Mouse (Mus musculus) layer of hippocampus, adult 8-10 months (tissue): Measurements from ENCODE around the gene Dysf. TPM values are rescaled to one million over a fixed set of nuclear protein-coding genes. Genes with fewer than 3 reads are reported as not detected.

ENCODE experiments used
- DNase-seq, 2 experiments: peaks; one replicate each; pipeline ENCODE4 v3.0.0; 2022; ENCODE audit warnings: low spot score in 2 of 2
- total RNA-seq, 4 experiments: library from RNA; stranded (reverse); gene quantifications; 2 replicates each; pipeline ENCODE4 v1.2.4; 2022

Gene Dysf
- total RNA-seq, 4 experiments from 2014 or later, result 1.2 to 3.5 (median 2.7) TPM

DNA sequence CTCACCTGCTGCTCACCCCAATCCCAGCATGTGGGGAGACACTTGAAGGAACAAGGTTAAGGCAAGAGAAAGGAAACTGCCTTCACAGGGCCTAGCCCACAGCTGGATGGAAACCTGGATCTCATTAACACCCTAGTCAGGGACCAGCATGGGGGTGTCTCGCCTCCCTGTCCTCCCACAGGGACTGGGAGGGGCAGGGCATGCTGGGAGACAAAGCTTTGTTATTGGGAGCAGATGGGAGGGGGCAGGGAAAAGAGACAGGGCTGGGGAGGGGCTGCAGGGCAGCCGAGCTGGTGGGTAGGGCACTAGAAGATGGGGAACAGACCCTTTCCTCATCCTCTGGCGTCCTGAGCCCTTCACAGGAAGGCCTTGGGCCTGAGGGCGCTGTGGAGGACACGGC is 220.4 kb downstream of the Dysf start:
- no peak for DNase-seq

DNA sequence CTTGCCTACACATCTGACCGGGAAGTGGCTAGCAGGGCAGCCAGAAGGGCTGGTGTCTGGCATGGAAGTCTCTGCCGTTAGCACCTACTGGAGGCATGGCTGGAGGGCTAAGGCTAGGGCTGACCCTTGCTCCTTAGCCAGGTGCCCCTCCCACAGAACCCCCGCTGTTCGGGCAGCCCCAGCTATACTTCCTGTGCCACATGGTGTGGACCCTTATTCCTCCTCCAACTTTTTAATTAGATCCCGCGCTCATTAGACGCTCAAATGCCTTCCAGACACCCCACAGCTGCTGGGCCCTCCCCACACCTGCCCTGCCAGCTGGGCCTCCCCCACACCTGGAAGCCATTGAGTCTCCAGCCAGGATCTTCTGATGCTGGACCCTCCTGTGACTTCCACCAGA is 221.3 kb downstream of the Dysf start:
- DNase-seq, result no peak

DNA sequence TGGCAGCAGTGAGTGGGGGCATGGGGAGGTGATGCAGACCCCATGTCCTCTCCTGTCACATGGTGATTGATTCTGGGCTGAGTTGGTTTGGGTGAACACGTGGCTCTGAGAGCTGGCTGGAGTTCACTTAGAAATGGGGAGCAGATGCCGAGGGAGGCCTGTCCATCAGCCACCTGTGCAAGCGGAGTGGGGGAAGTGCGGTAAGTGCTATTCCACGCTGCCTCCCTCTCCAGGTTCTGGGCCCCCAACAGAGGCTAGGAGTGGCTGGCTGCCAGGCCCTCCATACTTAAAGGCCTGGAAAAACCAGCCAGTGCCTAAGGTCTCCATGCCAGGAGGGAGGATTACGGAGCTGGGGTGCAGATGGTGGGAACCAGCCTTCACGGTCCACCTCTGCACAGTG is 222.7 kb downstream of the Dysf start:
- no peak for DNase-seq

DNA sequence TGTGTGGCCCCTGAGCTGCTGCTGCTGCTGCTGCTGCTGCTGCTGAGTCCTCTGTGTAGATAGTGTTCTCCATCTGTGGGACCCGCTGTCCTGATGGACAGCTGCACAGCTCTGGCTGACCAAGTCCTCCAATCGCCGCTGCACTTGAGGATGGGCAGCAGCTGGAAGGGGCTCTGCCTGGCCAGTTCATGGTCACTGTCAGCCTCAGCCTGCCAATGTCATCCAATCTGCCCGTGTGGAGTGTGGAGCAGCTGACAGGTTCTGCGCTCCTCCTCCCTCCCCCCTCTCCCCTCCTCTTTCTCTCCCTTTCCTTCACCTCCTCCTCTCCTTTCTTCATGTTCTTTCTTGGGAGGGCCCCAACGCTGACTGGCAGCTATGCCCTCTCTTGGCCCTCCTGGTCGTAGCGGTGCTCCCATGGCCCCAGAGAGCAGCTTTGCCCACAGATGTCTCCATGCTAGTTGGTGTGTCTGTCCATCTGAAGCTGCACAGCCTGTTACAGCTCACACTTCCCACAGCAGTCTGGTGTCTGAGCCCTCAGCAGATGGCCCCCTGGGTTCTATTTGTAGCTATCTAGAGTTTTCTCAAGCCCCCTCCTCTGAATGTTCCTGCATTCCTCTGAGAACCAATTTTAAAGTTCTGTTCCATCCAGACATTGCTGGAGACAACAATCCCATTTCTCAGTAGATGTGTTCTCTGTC is 223.8 kb downstream of the Dysf start:
- peak; percentile 35 to 52 for DNase-seq

DNA sequence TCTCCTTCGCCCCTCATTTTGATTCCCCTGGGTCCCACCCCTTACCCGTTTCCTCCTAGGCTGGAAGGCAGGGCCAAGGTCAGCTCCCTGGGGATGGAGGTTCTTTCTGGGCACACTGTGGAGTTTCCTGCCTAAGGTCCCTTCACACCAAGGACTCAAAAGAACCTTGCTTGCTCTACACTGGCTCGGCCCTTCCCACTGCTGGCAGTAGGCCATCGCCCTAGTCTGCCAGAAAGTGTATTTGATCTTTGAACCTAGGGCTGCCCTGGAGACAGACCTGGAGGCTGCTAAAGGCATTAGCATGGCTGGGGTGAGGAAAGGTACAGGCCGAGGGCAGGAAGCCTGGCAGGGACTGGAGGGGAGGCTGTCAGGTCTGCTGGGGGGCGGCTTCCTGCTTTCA is 225.4 kb downstream of the Dysf start:
- no peak for DNase-seq

DNA sequence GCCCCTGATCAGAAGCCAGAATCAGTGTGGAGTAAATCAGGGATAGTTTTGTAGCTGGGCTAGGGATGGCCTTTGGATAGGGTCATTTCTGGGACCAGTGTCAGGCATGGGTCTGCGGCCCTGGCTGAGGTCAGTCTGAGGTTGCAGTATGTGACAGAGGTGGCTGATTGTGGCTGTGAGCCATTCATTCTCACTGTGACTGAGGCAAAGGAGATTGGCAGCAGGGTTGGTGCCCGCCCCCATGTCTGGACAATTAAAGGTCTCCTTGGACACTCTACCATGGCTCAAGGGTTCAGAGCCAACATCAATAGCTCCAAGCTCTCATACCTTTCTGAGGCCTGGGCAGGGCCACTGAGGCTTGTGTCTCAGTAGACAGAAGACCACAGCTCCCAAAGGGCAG is 227.0 kb downstream of the Dysf start:
- DNase-seq, result no peak

DNA sequence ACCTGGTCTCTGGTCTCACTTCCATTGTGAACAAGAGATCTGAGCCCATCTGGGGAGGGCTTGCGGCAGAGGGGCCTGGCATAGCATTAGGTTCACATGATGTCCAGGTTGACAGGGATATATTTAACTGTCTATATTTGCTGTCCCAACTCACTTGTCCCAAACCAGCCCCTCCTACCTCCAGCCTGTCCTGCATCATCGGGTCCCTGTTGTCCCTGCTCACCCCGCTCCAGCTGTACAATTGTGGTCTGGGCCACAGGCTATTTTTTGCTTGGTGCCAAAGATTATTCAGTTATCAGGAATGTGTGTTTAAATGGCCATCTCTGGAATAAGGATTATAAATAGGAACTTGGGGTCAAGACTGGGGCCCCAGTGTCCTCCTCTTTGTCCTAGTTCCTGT is 235.0 kb downstream of the Dysf start:
- DNase-seq, result no peak

DNA sequence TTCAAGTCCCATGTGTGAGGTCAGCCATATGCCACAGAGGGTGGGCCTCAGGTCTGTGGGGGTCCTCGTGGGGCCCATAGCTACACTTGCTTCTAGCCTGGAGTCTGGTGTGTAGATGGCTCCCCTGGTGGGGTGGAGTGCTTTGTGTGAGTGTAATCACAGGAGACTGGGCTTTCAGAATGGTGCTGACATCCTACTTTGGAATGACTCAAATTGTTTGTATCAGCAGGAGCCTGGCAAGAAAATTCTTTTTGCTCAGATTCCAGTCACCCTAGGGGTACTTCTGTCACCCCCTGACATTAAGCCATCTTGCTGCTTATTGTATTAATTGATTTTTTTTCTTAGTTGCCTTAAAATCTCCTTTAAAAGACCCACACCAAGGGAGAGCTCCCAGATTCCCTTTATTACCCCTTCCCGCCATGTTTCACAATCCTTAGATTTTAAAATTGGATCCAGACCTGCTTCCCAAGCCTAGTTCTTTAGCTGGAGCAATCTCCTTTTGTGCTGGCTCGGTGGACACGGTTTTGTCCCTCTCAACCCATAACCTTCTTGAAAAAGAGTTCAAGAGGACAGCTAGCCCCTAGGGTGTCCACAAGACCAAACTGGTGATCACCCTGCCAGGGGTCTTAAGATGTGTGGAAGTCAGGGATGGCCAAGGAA is 237.8 kb downstream of the Dysf start:
- DNase-seq, result no peak

DNA sequence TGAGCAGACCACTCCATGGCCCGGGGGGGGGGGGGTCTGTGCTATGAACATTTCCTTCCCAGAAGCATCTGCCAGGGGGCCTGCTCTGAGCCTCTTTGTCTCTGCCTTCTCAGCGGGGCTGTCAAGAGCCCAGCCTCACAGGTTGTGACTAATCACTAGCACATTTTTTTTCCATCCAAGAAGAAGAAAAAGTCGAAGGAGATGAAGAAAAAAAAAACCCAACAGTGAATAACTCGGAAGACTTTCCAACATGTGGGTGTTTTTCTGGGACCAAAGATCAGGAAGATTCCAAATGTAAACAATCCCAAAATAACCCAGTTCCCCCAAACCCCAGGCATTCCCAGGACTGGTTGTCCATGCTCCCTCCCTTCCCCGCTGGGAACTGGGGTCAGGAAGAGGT is 238.6 kb downstream of the Dysf start:
- no peak for DNase-seq

Other genes starting within 250 kb of the Dysf start
- gene Ankrd53, start 245.9 kb upstream of the Dysf start, total RNA-seq, result not detected
- 10 to 100 TPM; 48.3 to 59.3 (median 53.5) TPM for gene Tex261, start 232.8 kb upstream of the Dysf start, total RNA-seq
- 10 to 100 TPM; 45.1 to 56.5 (median 51.3) TPM for gene Nagk, start 213.6 kb upstream of the Dysf start, total RNA-seq
- 10 to 100 TPM; 43.0 to 66.4 (median 57.0) TPM for gene Paip2b, start 176.8 kb upstream of the Dysf start, total RNA-seq
- gene Zfp638, start 141.5 kb upstream of the Dysf start, total RNA-seq, result 100 to 1,000 TPM; 115 to 150 (median 133) TPM